Mouse (Mus musculus) limb, embryonic 11.5 days (tissue): Measurements from ENCODE around the gene Clec4a2. TPM values are rescaled to one million over a fixed set of nuclear protein-coding genes. Genes with fewer than 3 reads are reported as not detected.
"Not testable (repeated sequence)": the region's sequence is repeated elsewhere in the genome, so short reads cannot be mapped to it uniquely, and the experiment has no call there.

Source experiments
- ATAC-seq: fragments of 200-750 bp; cut with Nextera tagmentation; 2 replicates; pipeline ENCODE4 v1.8.0; 2017; ENCODE audit warnings: low read depth; ENCODE audit not compliant: insufficient number of reproducible peaks, low FRiP score, low TSS enrichment
- DNase-seq: peaks from one replicate; pipeline ENCODE4 v3.0.0-alpha.2; 2015; ENCODE audit warnings: low spot score
- H3K27ac ChIP-seq: fragments of 300-500 bp; sonication (generic); replicated peaks from 2 replicates; pipeline ENCODE4 v1.5.1; 2014; ENCODE audit warnings: low read depth, mild to moderate bottlenecking, low read length
- H3K27me3 ChIP-seq: fragments of 300-500 bp; sonication (generic); 2 replicates; pipeline ENCODE4 v1.6.1; 2014; ENCODE audit warnings: mild to moderate bottlenecking, low read length, mixed read lengths; ENCODE audit not compliant: control insufficient read depth, insufficient read depth
- H3K36me3 ChIP-seq: fragments of 300-500 bp; sonication (generic); 2 replicates; pipeline ENCODE4 v1.6.1; 2014; ENCODE audit warnings: mild to moderate bottlenecking, low read length, moderate library complexity, mixed read lengths; ENCODE audit not compliant: control insufficient read depth, insufficient read depth
- H3K4me1 ChIP-seq: fragments of 300-500 bp; sonication (generic); 2 replicates; pipeline ENCODE4 v1.6.1; 2014; ENCODE audit warnings: low read length, mixed read lengths; ENCODE audit not compliant: control insufficient read depth, insufficient read depth
- H3K4me2 ChIP-seq: fragments of 300-500 bp; sonication (generic); 2 replicates; pipeline ENCODE4 v1.6.1; 2014; ENCODE audit warnings: low read depth, mild to moderate bottlenecking, moderate library complexity; ENCODE audit not compliant: severe bottlenecking
- H3K4me3 ChIP-seq: fragments of 300-500 bp; sonication (generic); 2 replicates; pipeline ENCODE4 v1.5.1; 2014; ENCODE audit warnings: low read depth, low read length
- H3K9ac ChIP-seq: fragments of 300-500 bp; sonication (generic); 2 replicates; pipeline ENCODE4 v1.6.1; 2014; ENCODE audit warnings: mild to moderate bottlenecking, low read length
- H3K9me3 ChIP-seq: fragments of 300-500 bp; sonication (generic); 2 replicates; pipeline ENCODE4 v1.6.1; 2016; ENCODE audit warnings: low read length; ENCODE audit not compliant: control insufficient read depth
- WGBS: fragments of 180-500 bp; shearing (Covaris S2); extraction: QIAGEN DNeasy Blood & Tissue Kit; methylation state at CpG from one replicate; pipeline ENCODE4 v1.1.7; 2014; 5-methylcytosine and 5-hydroxymethylcytosine counted together
- polyA plus RNA-seq: library from polyadenylated mRNA; unstranded; fragments of >200 nt; fragmentation: Nextera tagmentation; extraction: Ambion mirVana; gene quantifications from 2 replicates; pipeline ENCODE4 v1.2.1, GENCODE M21; 2014

Gene Clec4a2
- 0.53 and 1.4 TPM in 2 replicates for polyA plus RNA-seq

DNA sequence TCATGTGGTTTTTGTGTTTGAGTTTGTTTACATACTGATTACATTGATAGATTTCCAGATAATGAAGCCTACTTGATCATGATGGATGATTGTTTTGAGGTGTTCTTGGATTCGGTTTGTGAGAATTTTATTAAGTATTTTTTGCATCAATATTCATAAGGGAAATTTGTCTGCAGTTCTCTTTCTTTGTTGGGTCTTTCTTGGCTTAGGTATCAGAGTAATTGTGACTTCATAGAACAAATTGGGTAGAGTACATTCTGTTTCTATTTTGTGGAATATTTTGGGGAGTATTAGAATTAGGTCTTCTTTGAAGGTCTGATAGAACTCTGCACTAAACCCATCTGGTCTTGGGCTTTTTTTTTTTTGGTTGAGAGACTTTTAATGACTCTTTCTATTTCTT lies at the start of gene Clec4a2:
Gene Clec4a2, plus strand, starts transcription at position 301 of the 400 bp plus-strand sequence.
- not testable (repeated sequence) for H3K4me3 ChIP-seq, DNase-seq, H3K27ac ChIP-seq, H3K36me3 ChIP-seq, H3K9me3 ChIP-seq, H3K27me3 ChIP-seq, H3K9ac ChIP-seq, H3K4me1 ChIP-seq, ATAC-seq, H3K4me2 ChIP-seq
- 71% methylated on average over 1 of the region's 1 CpGs for WGBS

- H3K4me2 ChIP-seq = no peak overlapping the region
- WGBS = 93% methylated on average over 4 of the region's 4 CpGs
- ATAC-seq = no peak
- H3K36me3 ChIP-seq = no peaks in the 10 kb centered on the region
- H3K4me3 ChIP-seq = no peak overlapping the region
- no peak overlapping the region for H3K27ac ChIP-seq
- H3K9me3 ChIP-seq = no peaks in the 10 kb centered on the region
- no peak for DNase-seq
- H3K4me1 ChIP-seq = no peaks in the 10 kb centered on the region
- no peaks in the 10 kb centered on the region for H3K27me3 ChIP-seq
- H3K9ac ChIP-seq = no peak overlapping the region
Observed at GRCm38 (mm10) chr6:123095125-123095843, 10.9 kb upstream of the Clec4a2 start.

GRCm38 (mm10) chr6:123123195-123123594 lies 17.0 kb downstream of the Clec4a2 start:
- no peak overlapping the region for H3K9ac ChIP-seq
- H3K27me3 ChIP-seq = no peaks in the 10 kb centered on the region
- ATAC-seq (no peak), DNase-seq (no peak)
- no peak overlapping the region for H3K4me2 ChIP-seq
- no peak overlapping the region for H3K27ac ChIP-seq
- no peak overlapping the region for H3K4me3 ChIP-seq
- H3K9me3 ChIP-seq = no peaks in the 10 kb centered on the region
- WGBS = 77% methylated on average over 3 of the region's 3 CpGs
- H3K36me3 ChIP-seq = no peaks in the 10 kb centered on the region
- H3K4me1 ChIP-seq = no peaks in the 10 kb centered on the region

DNA sequence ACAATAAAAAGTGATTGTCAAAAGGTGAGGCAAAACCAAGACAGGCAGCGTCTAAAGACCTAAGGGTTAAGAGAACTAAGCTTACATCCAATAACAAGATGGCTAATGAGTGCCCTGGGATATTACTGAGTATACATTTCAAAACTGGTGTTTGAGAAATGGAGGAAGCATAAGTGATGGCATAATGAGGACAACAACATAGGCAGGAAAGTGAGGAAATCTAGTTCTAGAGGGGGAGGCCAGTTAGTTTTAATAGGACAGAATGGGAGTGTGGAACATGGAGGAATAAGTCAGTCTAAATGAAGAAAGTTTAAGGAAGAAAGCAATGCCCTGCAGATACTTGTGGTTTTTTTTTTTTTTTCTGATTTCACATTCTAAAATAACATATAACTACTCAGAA lies 20.9 kb downstream of the Clec4a2 start:
- Histone ChIP-seq H3K4me3 (no peak overlapping the region), H3K27me3 (no peaks in the 10 kb centered on the region), H3K36me3 (no peaks in the 10 kb centered on the region), H3K4me1 (no peaks in the 10 kb centered on the region), H3K27ac (no peak overlapping the region), H3K4me2 (no peak overlapping the region), H3K9ac (no peak overlapping the region), H3K9me3 (no peaks in the 10 kb centered on the region)
- ATAC-seq = no peak
- WGBS = 79% methylated on average over 1 of the region's 1 CpGs
- DNase-seq = no peak

- not testable (repeated sequence) for H3K9me3 ChIP-seq, H3K36me3 ChIP-seq, DNase-seq, H3K9ac ChIP-seq, H3K4me2 ChIP-seq, ATAC-seq, H3K27ac ChIP-seq, H3K4me3 ChIP-seq, H3K4me1 ChIP-seq, H3K27me3 ChIP-seq
- 63% methylated on average over 29 of the region's 29 CpGs for WGBS
Observed at GRCm38 (mm10) chr6:123137766-123138526, 31.7 kb downstream of the Clec4a2 start.

DNA sequence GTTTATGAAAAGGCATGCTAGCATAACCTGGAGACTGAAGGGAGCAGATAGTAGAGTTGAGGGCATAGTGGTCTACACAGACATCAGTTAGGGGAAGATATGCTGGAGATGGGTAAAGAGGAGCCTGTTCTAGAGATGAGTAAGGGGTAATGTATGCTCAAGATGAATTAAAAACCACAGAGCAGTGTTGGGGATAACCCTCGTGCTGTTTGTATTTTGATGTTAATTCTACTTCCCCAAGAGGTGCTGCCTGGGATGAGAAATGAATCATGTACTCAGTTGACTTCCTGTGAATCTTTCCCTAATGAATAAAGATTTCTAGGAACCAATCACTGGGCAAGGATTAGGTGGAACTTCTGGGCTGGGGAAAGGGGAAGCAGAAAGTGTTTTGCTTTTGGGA lies 63.9 kb downstream of the Clec4a2 start:
- Histone ChIP-seq H3K27me3 (no peaks in the 10 kb centered on the region), H3K36me3 (no peaks in the 10 kb centered on the region), H3K27ac (no peak overlapping the region), H3K9ac (no peak overlapping the region), H3K9me3 (peaks cover 1% of the 10 kb centered on the region; the same call in 1 of the 2 replicates), H3K4me1 (no peaks in the 10 kb centered on the region), H3K4me3 (no peak overlapping the region), H3K4me2 (no peak overlapping the region)
- 63% methylated on average over 1 of the region's 1 CpGs for WGBS
- no peak for ATAC-seq
- no peak for DNase-seq

DNA sequence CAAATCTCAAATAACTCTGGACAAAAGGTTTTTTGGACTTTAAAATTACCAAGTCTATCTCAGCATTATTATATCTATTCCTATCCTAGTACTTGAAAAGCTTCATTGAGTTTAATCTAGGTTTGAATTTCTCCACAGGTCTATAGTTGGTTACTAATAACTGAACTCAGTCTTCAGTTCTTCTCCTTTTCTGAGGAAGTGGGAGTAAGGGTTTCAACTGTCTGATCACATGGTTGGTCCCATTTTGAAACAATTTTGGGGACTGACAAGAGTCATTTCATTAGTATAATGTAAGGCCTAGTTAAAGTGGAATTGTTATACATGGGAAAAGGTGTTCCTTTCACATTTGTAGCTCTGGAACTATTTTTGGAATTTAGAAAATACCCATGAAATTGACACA lies 64.8 kb downstream of the Clec4a2 start:
- Histone ChIP-seq H3K27ac (no peak overlapping the region), H3K9me3 (peaks cover 2% of the 10 kb centered on the region; the same call in 1 of the 2 replicates), H3K9ac (no peak overlapping the region), H3K4me2 (no peak overlapping the region), H3K36me3 (no peaks in the 10 kb centered on the region), H3K4me1 (no peaks in the 10 kb centered on the region), H3K4me3 (no peak overlapping the region), H3K27me3 (no peaks in the 10 kb centered on the region)
- DNase-seq (no peak), ATAC-seq (no peak)

GRCm38 (mm10) chr6:123172593-123172992 lies 66.4 kb downstream of the Clec4a2 start, which contains the start of gene Clec4b2:
Gene Clec4b2 (plus strand): TSS chr6:123172893.
- WGBS = 93% methylated on average over 4 of the region's 4 CpGs
- ATAC-seq (no peak), DNase-seq (no peak)
- Histone ChIP-seq H3K9ac (no peak within 1 kb of the TSS), H3K27ac (no peak within 1 kb of the TSS), H3K36me3 (no peaks in the 10 kb centered on the region), H3K4me3 (no peak within 1 kb of the TSS), H3K27me3 (no peaks in the 10 kb centered on the region), H3K9me3 (peaks cover 2% of the 10 kb centered on the region; the same call in 1 of the 2 replicates), H3K4me1 (no peaks in the 10 kb centered on the region), H3K4me2 (no peak within 1 kb of the TSS)
